Mouse (Mus musculus): Measurements from ENCODE around the gene Med28.

Med28 gene

GRCm38 (mm10) chr5:45512908-45513307, 7.1 kb upstream of the Med28 start:
- no peak for DNase-seq (ENCODE audit: low spot score)

- DNase-seq (ENCODE audit: low spot score) = no peak
Observed at GRCm38 (mm10) chr5:45513511-45513910, 6.5 kb upstream of the Med28 start.

DNA sequence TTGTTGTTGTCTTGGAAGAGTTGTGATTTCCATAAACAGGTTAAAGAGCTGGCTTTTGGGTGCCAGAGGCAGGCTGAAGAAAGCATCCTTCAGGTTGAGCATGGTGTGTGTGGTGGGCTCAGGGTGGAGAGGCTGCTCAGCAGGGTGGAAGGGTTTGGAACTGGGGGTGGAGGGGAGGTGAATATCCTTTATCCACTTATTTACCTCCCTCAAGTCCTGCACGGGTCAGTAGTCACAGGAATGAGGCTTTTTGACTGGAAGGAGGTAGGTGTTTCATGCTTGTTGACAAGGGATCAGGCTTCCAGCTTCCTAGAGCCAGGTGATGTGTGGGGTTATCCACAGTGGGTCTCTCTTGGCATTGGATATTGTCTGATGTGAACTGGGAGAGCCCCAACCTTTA, 5.4 kb upstream of the Med28 start:
- DNase-seq (ENCODE audit: low spot score) = no peak

GRCm38 (mm10) chr5:45515151-45515743, 4.8 kb upstream of the Med28 start:
- DNase-seq (ENCODE audit: low spot score) = no peak

- DNase-seq (ENCODE audit: low spot score) = peak; percentile 7
Observed at GRCm38 (mm10) chr5:45520809-45521110, 731 bp downstream of the Med28 start.

DNA sequence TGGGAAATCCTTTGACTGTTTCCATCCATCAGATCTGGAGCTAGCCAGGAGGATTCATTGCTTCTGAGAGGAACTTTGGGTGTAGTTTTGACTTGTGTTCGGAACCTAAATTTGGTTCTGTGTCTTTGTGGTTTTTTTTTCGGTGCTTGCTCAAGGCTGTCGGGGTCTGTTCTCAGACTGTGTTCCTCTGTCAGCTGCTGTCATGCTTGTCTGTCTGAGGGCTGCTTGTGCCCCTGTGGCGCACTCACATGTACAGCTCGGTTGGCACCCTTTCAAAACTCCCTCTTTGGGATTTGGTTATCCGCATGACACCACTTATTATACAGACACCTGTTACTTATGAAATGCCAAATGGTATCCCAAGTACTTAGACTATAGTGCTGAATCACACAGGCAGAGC, 1.6 kb downstream of the Med28 start:
- no peak for DNase-seq (ENCODE audit: low spot score)

GRCm38 (mm10) chr5:45525101-45525500, 5.1 kb downstream of the Med28 start:
- no peak for DNase-seq (ENCODE audit: low spot score)

DNA sequence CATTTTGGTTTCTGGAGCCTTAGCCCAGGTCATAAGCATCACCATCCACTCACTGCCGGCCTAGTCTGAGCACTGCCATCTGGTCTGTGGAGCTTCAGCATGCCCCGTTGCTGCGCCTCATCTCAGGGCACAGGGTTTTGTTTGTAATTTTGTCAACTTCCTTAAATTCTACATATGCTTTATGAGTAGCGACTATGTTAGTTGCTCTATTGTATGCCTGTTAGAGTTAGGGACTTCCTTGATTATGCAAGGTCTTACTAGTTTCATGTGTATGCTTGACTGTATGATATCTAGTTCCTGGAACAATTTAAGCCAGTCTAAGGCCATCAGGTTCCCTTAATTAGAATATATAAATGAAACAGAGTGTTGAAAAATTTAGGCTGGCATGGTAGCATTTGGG, 6.3 kb downstream of the Med28 start:
- DNase-seq (ENCODE audit: low spot score) = no peak

- no peak for DNase-seq (ENCODE audit: low spot score)
Observed at GRCm38 (mm10) chr5:45529696-45530095, 9.7 kb downstream of the Med28 start.

DNA sequence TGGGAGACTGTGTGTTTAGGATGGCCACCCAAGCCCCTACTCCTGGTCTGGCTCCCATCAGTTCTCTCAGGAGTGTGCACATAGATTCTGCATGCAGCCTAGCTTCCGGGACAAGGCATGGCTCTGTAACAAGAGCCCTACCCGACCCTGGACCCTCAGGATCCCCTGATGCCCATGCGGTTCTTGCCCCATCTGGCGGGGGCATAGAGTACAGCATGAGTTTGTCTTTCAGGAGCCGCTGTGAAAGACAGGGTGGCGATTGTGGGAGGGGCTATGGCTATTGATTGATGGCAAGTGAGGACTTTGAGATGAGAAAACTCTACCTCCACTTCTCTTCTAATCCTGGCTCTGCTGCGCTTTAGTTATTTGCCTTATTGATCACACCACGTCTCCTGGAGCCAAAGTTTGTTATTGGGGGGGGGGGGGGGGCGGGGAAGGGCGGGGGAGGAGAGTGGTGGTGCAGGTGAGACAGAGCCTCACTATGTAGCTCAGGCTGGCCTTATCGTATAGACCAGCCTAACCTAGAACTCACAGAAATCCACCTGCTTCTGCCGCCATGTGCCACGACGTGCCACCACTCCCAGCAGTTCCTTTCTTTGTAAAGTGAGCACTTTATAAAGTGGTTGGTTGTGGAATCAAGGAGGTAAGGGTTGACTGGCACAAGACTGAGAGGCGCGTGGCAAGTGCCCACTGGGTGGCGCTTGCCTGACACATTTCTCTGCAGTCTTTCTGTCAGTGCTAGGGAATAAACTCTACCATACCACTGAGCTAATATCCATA, 14.5 kb downstream of the Med28 start:
- DNase-seq (ENCODE audit: low spot score) = peak; percentile 29

DNA sequence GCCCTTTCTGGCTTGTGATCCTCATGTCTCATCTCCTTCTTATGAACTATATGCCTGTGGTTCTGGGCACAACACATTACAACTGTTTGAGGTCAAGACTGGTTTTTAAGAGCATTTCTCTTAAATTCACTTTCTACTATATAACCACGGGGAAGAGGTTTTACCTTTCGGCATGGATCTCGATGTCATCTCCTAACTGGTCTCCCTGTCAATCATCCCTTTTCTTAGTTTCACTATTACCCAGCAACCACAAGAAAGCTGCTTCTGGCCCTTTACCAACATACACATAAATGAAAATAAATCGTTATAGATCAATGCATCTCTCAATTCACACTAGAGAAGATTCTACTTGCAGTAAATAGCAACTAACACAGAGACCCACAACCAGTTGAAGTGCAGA, 15.1 kb downstream of the Med28 start:
- no peak for DNase-seq (ENCODE audit: low spot score)

DNA sequence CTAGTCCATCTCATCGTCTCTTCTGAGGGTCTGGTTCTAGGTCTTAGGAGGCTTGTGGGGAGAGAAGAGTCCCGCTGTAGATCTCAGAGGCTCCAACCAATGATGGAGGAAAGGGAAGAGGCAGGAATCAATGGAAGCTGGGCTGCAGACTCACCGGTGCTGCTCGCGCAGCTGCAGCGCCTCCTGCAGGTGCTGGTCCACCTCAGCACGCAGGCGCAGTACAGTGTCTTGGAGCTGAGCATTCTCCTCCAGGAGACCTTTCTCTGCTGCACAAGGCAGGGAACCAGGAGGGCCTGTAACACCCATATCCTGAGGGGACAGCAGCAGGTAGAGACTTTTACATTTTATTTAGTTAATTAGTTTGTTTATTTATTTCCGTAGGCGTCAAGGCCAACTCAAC, 19.5 kb downstream of the Med28 start:
- no peak for DNase-seq (ENCODE audit: low spot score)

DNA sequence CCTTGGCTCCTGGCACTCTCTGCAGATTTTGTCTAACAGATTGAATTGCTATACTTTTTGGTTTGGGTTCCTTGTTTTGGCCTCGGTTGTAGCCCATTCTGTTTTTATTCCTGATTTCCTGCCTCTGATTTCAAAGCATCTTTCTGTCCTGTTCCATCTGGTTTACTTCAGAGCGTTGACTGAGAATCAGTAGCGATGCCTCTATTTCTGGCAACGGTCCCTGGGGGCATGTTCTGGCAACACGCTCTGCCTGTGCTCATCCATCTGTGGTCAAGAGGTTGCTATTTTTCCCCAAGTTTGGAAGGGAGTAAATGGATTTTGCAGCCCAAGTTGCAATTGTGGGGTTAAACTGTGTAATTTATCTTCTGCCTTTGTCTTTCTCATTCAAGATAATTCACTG, 23.3 kb downstream of the Med28 start:
- DNase-seq (ENCODE audit: low spot score) = peak; percentile 87

DNA sequence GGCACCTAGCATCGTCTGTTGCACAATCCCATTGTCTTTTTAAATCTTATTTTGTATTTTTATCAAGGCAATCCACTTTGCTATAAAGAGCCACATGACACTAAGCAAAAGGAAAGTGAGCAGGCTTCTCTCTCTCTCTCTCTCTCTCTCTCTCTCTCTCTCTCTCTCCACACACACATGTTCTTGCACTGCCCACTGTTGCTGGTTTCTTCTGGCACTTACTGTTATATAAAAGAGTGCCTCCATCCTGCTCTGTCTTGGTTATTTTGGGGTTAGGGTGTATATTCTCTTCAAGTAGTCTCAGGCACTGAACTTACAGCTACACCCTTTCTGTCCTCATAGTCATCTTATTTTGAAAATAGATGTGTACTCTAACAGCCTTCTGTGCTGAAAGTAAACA, 29.6 kb downstream of the Med28 start:
- no peak for DNase-seq (ENCODE audit: low spot score)

- DNase-seq (ENCODE audit: low spot score) = no peak
Observed at GRCm38 (mm10) chr5:45564054-45564453, 44.0 kb downstream of the Med28 start.

GRCm38 (mm10) chr5:45565829-45566228, 45.8 kb downstream of the Med28 start:
- no peak for DNase-seq (ENCODE audit: low spot score)

- DNase-seq (ENCODE audit: low spot score) = no peak
Observed at GRCm38 (mm10) chr5:45572816-45573215, 52.8 kb downstream of the Med28 start.

- no peak for DNase-seq (ENCODE audit: low spot score)
Observed at GRCm38 (mm10) chr5:45576716-45577115, 56.7 kb downstream of the Med28 start.

GRCm38 (mm10) chr5:45577376-45577775, 57.3 kb downstream of the Med28 start:
- DNase-seq (ENCODE audit: low spot score) = no peak
